Mouse (Mus musculus) heart, embryonic 16.5 days (tissue): ENCODE measurements around the gene Fxyd4. TPM values are rescaled to one million over a fixed set of nuclear protein-coding genes. Genes with fewer than 3 reads are reported as not detected.

Experiments used
- ATAC-seq: fragments of 200-750 bp; cut with Nextera tagmentation; replicated peaks from 2 replicates; pipeline ENCODE4 v1.8.0; 2017; ENCODE audit warnings: moderate number of reproducible peaks; ENCODE audit not compliant: insufficient read depth, low FRiP score; ENCODE audit errors: extremely low read depth
- H3K27ac ChIP-seq: fragments of 300-500 bp; sonication (generic); 2 replicates; pipeline ENCODE4 v1.5.1; 2014; ENCODE audit warnings: mild to moderate bottlenecking, low read length, control low read depth, moderate library complexity
- H3K27me3 ChIP-seq: fragments of 300-500 bp; sonication (generic); 2 replicates; pipeline ENCODE4 v1.6.1; 2014; ENCODE audit warnings: low read length, mixed read lengths; ENCODE audit not compliant: control insufficient read depth, insufficient read depth
- H3K36me3 ChIP-seq: fragments of 300-500 bp; sonication (generic); 2 replicates; pipeline ENCODE4 v1.6.1; 2014; ENCODE audit not compliant: control insufficient read depth, insufficient read depth
- H3K4me1 ChIP-seq: fragments of 300-500 bp; sonication (generic); 2 replicates; pipeline ENCODE4 v1.6.1; 2014; ENCODE audit warnings: low read length, mixed read lengths; ENCODE audit not compliant: control insufficient read depth, insufficient read depth
- H3K4me2 ChIP-seq: fragments of 300-500 bp; sonication (generic); 2 replicates; pipeline ENCODE4 v1.6.1; 2014; ENCODE audit warnings: low read depth, mild to moderate bottlenecking, control low read depth, low read length
- H3K4me3 ChIP-seq: fragments of 300-500 bp; sonication (generic); 2 replicates; pipeline ENCODE4 v1.5.1; 2014; ENCODE audit warnings: mild to moderate bottlenecking, control low read depth, low read length
- H3K9ac ChIP-seq: fragments of 300-500 bp; sonication (generic); 2 replicates; pipeline ENCODE4 v1.6.1; 2014; ENCODE audit warnings: low read length, control low read depth
- H3K9me3 ChIP-seq: fragments of 300-500 bp; sonication (generic); replicated peaks from 2 replicates; pipeline ENCODE4 v1.6.1; 2016; ENCODE audit warnings: low read length; ENCODE audit not compliant: control insufficient read depth
- WGBS: fragments of 180-500 bp; shearing (Covaris S2); extraction: QIAGEN DNeasy Blood & Tissue Kit; methylation state at CpG from one replicate; pipeline ENCODE4 v1.1.7; 2014; 5-methylcytosine and 5-hydroxymethylcytosine counted together
- polyA plus RNA-seq: library from polyadenylated mRNA; unstranded; fragments of >200 nt; fragmentation: Nextera tagmentation; extraction: Ambion mirVana; gene quantifications from 2 replicates; pipeline ENCODE4 v1.2.1, GENCODE M21; 2015

Gene Fxyd4
- polyA plus RNA-seq, 1 experiment from 2014 or later = 1.8 TPM

- WGBS = 83% methylated on average over 3 of the region's 3 CpGs
- no peak for ATAC-seq
These were observed 15.5 kb downstream of the Fxyd4 start for GRCm38 (mm10) chr6:117922041-117922440.

GRCm38 (mm10) chr6:117920659-117921640, 16.5 kb downstream of the Fxyd4 start:
- H3K27ac ChIP-seq = no peak overlapping the region
- WGBS = 43% methylated on average over 3 of the region's 3 CpGs
- H3K9ac ChIP-seq = no peak overlapping the region
- peaks cover 17% of the 10 kb centered on the region for H3K36me3 ChIP-seq
- H3K27me3 ChIP-seq = no peaks in the 10 kb centered on the region
- H3K9me3 ChIP-seq = no peaks in the 10 kb centered on the region
- ATAC-seq = no peak
- no peak overlapping the region for H3K4me2 ChIP-seq
- H3K4me3 ChIP-seq = no peak overlapping the region
- peaks cover 26% of the 10 kb centered on the region for H3K4me1 ChIP-seq

More at GRCm38 (mm10) chr6:117922041-117922440, 15.5 kb downstream of the Fxyd4 start:
- H3K9me3 ChIP-seq = no peaks in the 10 kb centered on the region
- H3K4me2 ChIP-seq = no peak overlapping the region
- no peaks in the 10 kb centered on the region for H3K27me3 ChIP-seq
- H3K9ac ChIP-seq = no peak overlapping the region
- H3K27ac ChIP-seq = no peak overlapping the region
- H3K36me3 ChIP-seq = peaks cover 25% of the 10 kb centered on the region
- no peak overlapping the region for H3K4me3 ChIP-seq
- H3K4me1 ChIP-seq = peaks cover 22% of the 10 kb centered on the region

- H3K4me2 ChIP-seq = peak overlapping the region; percentile 73
- peak overlapping the region; percentile 85 for H3K9ac ChIP-seq
- WGBS = 20% methylated on average over 5 of the region's 5 CpGs
- no peak for ATAC-seq
- peak overlapping the region; percentile 75 for H3K4me3 ChIP-seq
- no peaks in the 10 kb centered on the region for H3K9me3 ChIP-seq
- no peaks in the 10 kb centered on the region for H3K27me3 ChIP-seq
- peak overlapping the region; percentile 97 for H3K27ac ChIP-seq
- H3K36me3 ChIP-seq = peaks cover 9% of the 10 kb centered on the region; the same call in 1 of the 2 replicates
- H3K4me1 ChIP-seq = peaks cover 32% of the 10 kb centered on the region
These were observed 19.4 kb downstream of the Fxyd4 start for GRCm38 (mm10) chr6:117918043-117918442.

GRCm38 (mm10) chr6:117917576-117917975, 19.9 kb downstream of the Fxyd4 start:
- peak; percentile 70 for ATAC-seq
- peaks cover 7% of the 10 kb centered on the region; the same call in 1 of the 2 replicates for H3K36me3 ChIP-seq
- H3K9me3 ChIP-seq = no peaks in the 10 kb centered on the region
- H3K27me3 ChIP-seq = no peaks in the 10 kb centered on the region
- H3K9ac ChIP-seq = peak overlapping the region; percentile 85
- peak overlapping the region; percentile 97 for H3K27ac ChIP-seq
- peak overlapping the region; percentile 75 for H3K4me3 ChIP-seq
- peaks cover 32% of the 10 kb centered on the region for H3K4me1 ChIP-seq
- WGBS = under 1% methylated on average over 21 of the region's 21 CpGs
- H3K4me2 ChIP-seq = peak overlapping the region; percentile 73

- H3K27ac ChIP-seq = peak overlapping the region; percentile 97
- H3K36me3 ChIP-seq = peaks cover 5% of the 10 kb centered on the region; the same call in 1 of the 2 replicates
- H3K27me3 ChIP-seq = no peaks in the 10 kb centered on the region
- peak; percentile 94 for ATAC-seq
- H3K9me3 ChIP-seq = no peaks in the 10 kb centered on the region
- H3K4me2 ChIP-seq = peak overlapping the region; percentile 73
- WGBS = 1% methylated on average over 62 of the region's 62 CpGs
- peak overlapping the region; percentile 75 for H3K4me3 ChIP-seq
- H3K4me1 ChIP-seq = peaks cover 34% of the 10 kb centered on the region
- peak overlapping the region; percentile 85 for H3K9ac ChIP-seq
These were observed 20.6 kb downstream of the Fxyd4 start for GRCm38 (mm10) chr6:117916737-117917426.

- H3K9ac ChIP-seq = peak overlapping the region; percentile 85
- WGBS = 2% methylated on average over 12 of the region's 12 CpGs
- peaks cover 30% of the 10 kb centered on the region for H3K4me1 ChIP-seq
- H3K4me3 ChIP-seq = peak overlapping the region; percentile 75
- H3K27ac ChIP-seq = peak overlapping the region; percentile 97
- H3K27me3 ChIP-seq = no peaks in the 10 kb centered on the region
- no peaks in the 10 kb centered on the region for H3K9me3 ChIP-seq
- H3K4me2 ChIP-seq = peak overlapping the region; percentile 73
- no peaks in the 10 kb centered on the region; the same call in 1 of the 2 replicates for H3K36me3 ChIP-seq
- ATAC-seq = no peak
These were observed 21.2 kb downstream of the Fxyd4 start for GRCm38 (mm10) chr6:117916205-117916736.

GRCm38 (mm10) chr6:117914541-117914940, 23.0 kb downstream of the Fxyd4 start:
- no peak overlapping the region for H3K27ac ChIP-seq
- H3K9ac ChIP-seq = no peak overlapping the region
- no peaks in the 10 kb centered on the region for H3K27me3 ChIP-seq
- H3K36me3 ChIP-seq = no peaks in the 10 kb centered on the region
- H3K4me3 ChIP-seq = no peak overlapping the region
- ATAC-seq = no peak
- H3K4me2 ChIP-seq = no peak overlapping the region
- no peaks in the 10 kb centered on the region for H3K9me3 ChIP-seq
- peaks cover 34% of the 10 kb centered on the region for H3K4me1 ChIP-seq

- Histone ChIP-seq H3K4me2 (peak overlapping the region; percentile 6; the same call in 1 of the 2 replicates), H3K4me1 (peaks cover 29% of the 10 kb centered on the region), H3K27me3 (no peaks in the 10 kb centered on the region), H3K9me3 (no peaks in the 10 kb centered on the region), H3K4me3 (no peak overlapping the region), H3K27ac (no peak overlapping the region), H3K36me3 (no peaks in the 10 kb centered on the region), H3K9ac (no peak overlapping the region)
- WGBS = 80% methylated on average over 6 of the region's 6 CpGs
- no peak for ATAC-seq
These were observed 27.3 kb downstream of the Fxyd4 start for GRCm38 (mm10) chr6:117910120-117910661.
